Mouse (Mus musculus): Measurements from ENCODE around the gene Slc26a10. TPM values are rescaled to one million over a fixed set of nuclear protein-coding genes. Genes with fewer than 3 reads are reported as not detected.
"Not testable (repeated sequence)": the region's sequence is repeated elsewhere in the genome, so short reads cannot be mapped to it uniquely, and the experiment has no call there.

The Slc26a10 gene
- total and polyA plus RNA-seq, 3 experiments, result 0.94 to 8.4 (median 0.98) TPM

GRCm38 (mm10) chr10:127197104-127197503 is 16.7 kb upstream of the Slc26a10 start:
- Histone ChIP-seq H3K4me1 (ENCODE audit: insufficient read depth, low read depth, low read length) (peaks cover 88% of the 10 kb centered on the region), H3K36me3 (replicated peaks) (peaks cover 71% of the 10 kb centered on the region), H3K9me3 (replicated peaks) (no peaks in the 10 kb centered on the region)

GRCm38 (mm10) chr10:127196392-127196791 is 15.9 kb upstream of the Slc26a10 start:
- Histone ChIP-seq H3K4me1 (ENCODE audit: insufficient read depth, low read depth, low read length) (peaks cover 90% of the 10 kb centered on the region), H3K9me3 (replicated peaks) (no peaks in the 10 kb centered on the region), H3K4me3 (ENCODE audit: low read depth, low read length) (peak overlapping the region; percentile 88; the same call in 1 of the 2 replicates), H3K36me3 (replicated peaks) (peaks cover 70% of the 10 kb centered on the region), H3K27me3 (ENCODE audit: insufficient read depth, low read length) (no peaks in the 10 kb centered on the region)
- ATAC-seq (ENCODE audit: extremely low read depth, insufficient number of reproducible peaks, low FRiP score, poor library complexity, severe bottlenecking) (no peak), DNase-seq (ENCODE audit: low spot score) (no peak)
- TF ChIP-seq TAL1 (conservative IDR thresholded peaks at IDR 0.05; ENCODE audit: low read depth, low read length), result no peak
- no peak for TF ChIP-seq CTCF (IDR thresholded peaks at IDR 0.05; ENCODE audit: low read depth, low read length)
- no peak for TF ChIP-seq POLR2AphosphoS5 (IDR thresholded peaks at IDR 0.05; ENCODE audit: insufficient replicate concordance, low read depth, low read length)

More at GRCm38 (mm10) chr10:127197104-127197503, 16.7 kb upstream of the Slc26a10 start:
- ATAC-seq (ENCODE audit: extremely low read depth, insufficient number of reproducible peaks, low FRiP score, poor library complexity, severe bottlenecking) (no peak), DNase-seq (ENCODE audit: low spot score) (no peak)
- Histone ChIP-seq H3K4me3 (ENCODE audit: low read depth, low read length) (peak overlapping the region; percentile 16; the same call in 1 of the 2 replicates), H3K27me3 (ENCODE audit: insufficient read depth, low read length) (no peaks in the 10 kb centered on the region)
- TF ChIP-seq GATA2 (IDR thresholded peaks at IDR 0.05; ENCODE audit: borderline replicate concordance, low read depth, low read length) (no peak), CTCF (IDR thresholded peaks at IDR 0.05; ENCODE audit: low read depth, low read length) (no peak), TAL1 (conservative IDR thresholded peaks at IDR 0.05; ENCODE audit: low read depth, low read length) (no peak), POLR2AphosphoS5 (IDR thresholded peaks at IDR 0.05; ENCODE audit: insufficient replicate concordance, low read depth, low read length) (no peak), GATA1 (IDR thresholded peaks at IDR 0.05; ENCODE audit: borderline replicate concordance, low read length) (no peak)

- Histone ChIP-seq H3K27me3 (ENCODE audit: insufficient read depth, low read length) (no peaks in the 10 kb centered on the region), H3K4me1 (ENCODE audit: insufficient read depth, low read depth, low read length) (peaks cover 92% of the 10 kb centered on the region), H3K36me3 (replicated peaks) (peaks cover 71% of the 10 kb centered on the region), H3K4me3 (ENCODE audit: low read depth, low read length) (peak within 1 kb of the TSS; percentile 88), H3K9me3 (replicated peaks) (no peaks in the 10 kb centered on the region)
- peak; percentile 46 for DNase-seq (ENCODE audit: low spot score)
- TF ChIP-seq GATA2 (IDR thresholded peaks at IDR 0.05; ENCODE audit: borderline replicate concordance, low read depth, low read length) (no peak), CTCF (IDR thresholded peaks at IDR 0.05; ENCODE audit: low read depth, low read length) (no peak), TAL1 (conservative IDR thresholded peaks at IDR 0.05; ENCODE audit: low read depth, low read length) (no peak), POLR2AphosphoS5 (IDR thresholded peaks at IDR 0.05; ENCODE audit: insufficient replicate concordance, low read depth, low read length) (no peak), GATA1 (IDR thresholded peaks at IDR 0.05; ENCODE audit: borderline replicate concordance, low read length) (no peak)
- no peak for ATAC-seq (ENCODE audit: extremely low read depth, insufficient number of reproducible peaks, low FRiP score, poor library complexity, severe bottlenecking)
These were observed 15.1 kb upstream of the Slc26a10 start, which contains the start of gene Dtx3 for GRCm38 (mm10) chr10:127195328-127196129. Dtx3 (minus strand) TSS chr10:127195728.

- H3K36me3 ChIP-seq (replicated peaks), result peaks cover 65% of the 10 kb centered on the region
- peak; percentile 15; the same call in 1 of the 2 replicates for ATAC-seq (ENCODE audit: extremely low read depth, insufficient number of reproducible peaks, low FRiP score, poor library complexity, severe bottlenecking)
These were observed 14.2 kb upstream of the Slc26a10 start for GRCm38 (mm10) chr10:127194428-127195327.

GRCm38 (mm10) chr10:127193011-127193410 is 12.6 kb upstream of the Slc26a10 start:
- ATAC-seq (ENCODE audit: extremely low read depth, insufficient number of reproducible peaks, low FRiP score, poor library complexity, severe bottlenecking), result no peak
- H3K4me1 ChIP-seq (ENCODE audit: insufficient read depth, low read depth, low read length), result peaks cover 85% of the 10 kb centered on the region

More at GRCm38 (mm10) chr10:127194428-127195327, 14.2 kb upstream of the Slc26a10 start:
- DNase-seq (ENCODE audit: low spot score), result no peak
- H3K4me3 ChIP-seq (ENCODE audit: low read depth, low read length), result peak overlapping the region; percentile 88
- TF ChIP-seq POLR2AphosphoS5 (IDR thresholded peaks at IDR 0.05; ENCODE audit: insufficient replicate concordance, low read depth, low read length), result no peak
- TF ChIP-seq GATA2 (IDR thresholded peaks at IDR 0.05; ENCODE audit: borderline replicate concordance, low read depth, low read length), result no peak
- TF ChIP-seq TAL1 (conservative IDR thresholded peaks at IDR 0.05; ENCODE audit: low read depth, low read length), result no peak
- no peak for TF ChIP-seq CTCF (IDR thresholded peaks at IDR 0.05; ENCODE audit: low read depth, low read length)
- no peak for TF ChIP-seq GATA1 (IDR thresholded peaks at IDR 0.05; ENCODE audit: borderline replicate concordance, low read length)
- no peaks in the 10 kb centered on the region for H3K9me3 ChIP-seq (replicated peaks)
- H3K4me1 ChIP-seq (ENCODE audit: insufficient read depth, low read depth, low read length), result peaks cover 91% of the 10 kb centered on the region
- no peaks in the 10 kb centered on the region for H3K27me3 ChIP-seq (ENCODE audit: insufficient read depth, low read length)

GRCm38 (mm10) chr10:127192057-127192328 is 11.5 kb upstream of the Slc26a10 start:
- peaks cover 45% of the 10 kb centered on the region for H3K36me3 ChIP-seq (replicated peaks)
- not testable (repeated sequence) for DNase-seq (ENCODE audit: low spot score); ATAC-seq (ENCODE audit: extremely low read depth, insufficient number of reproducible peaks, low FRiP score, poor library complexity, severe bottlenecking); H3K27me3 ChIP-seq (ENCODE audit: insufficient read depth, low read length); H3K9me3 ChIP-seq (replicated peaks); H3K4me3 ChIP-seq (ENCODE audit: low read depth, low read length)
- H3K4me1 ChIP-seq (ENCODE audit: insufficient read depth, low read depth, low read length), result peaks cover 85% of the 10 kb centered on the region

More at GRCm38 (mm10) chr10:127193011-127193410, 12.6 kb upstream of the Slc26a10 start:
- no peaks in the 10 kb centered on the region for H3K9me3 ChIP-seq (replicated peaks)
- TF ChIP-seq GATA2 (IDR thresholded peaks at IDR 0.05; ENCODE audit: borderline replicate concordance, low read depth, low read length) (no peak), CTCF (IDR thresholded peaks at IDR 0.05; ENCODE audit: low read depth, low read length) (no peak), POLR2AphosphoS5 (IDR thresholded peaks at IDR 0.05; ENCODE audit: insufficient replicate concordance, low read depth, low read length) (no peak), TAL1 (conservative IDR thresholded peaks at IDR 0.05; ENCODE audit: low read depth, low read length) (no peak), GATA1 (IDR thresholded peaks at IDR 0.05; ENCODE audit: borderline replicate concordance, low read length) (no peak)
- peaks cover 48% of the 10 kb centered on the region for H3K36me3 ChIP-seq (replicated peaks)
- peak overlapping the region; percentile 66; the same call in 1 of the 2 replicates for H3K4me3 ChIP-seq (ENCODE audit: low read depth, low read length)
- no peak for DNase-seq (ENCODE audit: low spot score)
- H3K27me3 ChIP-seq (ENCODE audit: insufficient read depth, low read length), result no peaks in the 10 kb centered on the region

All from G1E (cell line).